Mouse (Mus musculus): Measurements from ENCODE around the gene Pth2r. TPM values are rescaled to one million over a fixed set of nuclear protein-coding genes. Genes with fewer than 3 reads are reported as not detected.

The Pth2r gene
- 1 to 10 TPM; 1.3 to 1.8 (median 1.3) TPM for total RNA-seq (2022)

DNA sequence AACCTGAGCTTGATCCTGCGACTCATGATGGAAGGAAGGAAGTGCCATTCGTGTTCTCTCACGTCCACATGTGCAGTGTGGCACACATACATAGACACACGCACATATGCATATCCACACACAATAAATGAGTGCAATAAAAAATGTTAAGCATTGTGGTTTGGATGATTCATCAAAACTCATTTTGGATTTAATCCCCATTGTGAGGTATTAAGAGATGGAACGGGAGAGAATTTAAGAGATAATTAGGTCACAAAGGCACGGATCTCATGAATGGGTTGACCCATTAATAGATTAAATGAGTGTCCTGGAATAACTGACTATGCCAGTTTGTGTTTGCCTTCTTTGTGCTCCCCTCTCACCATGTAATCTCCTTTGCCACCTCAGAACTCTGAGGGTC, at the start of gene Pth2r:
Pth2r (plus strand) TSS at position 301 of the 400 bp plus-strand sequence.
- DNase-seq (ENCODE audit: low spot score in 2 of 2), result no peak

DNA sequence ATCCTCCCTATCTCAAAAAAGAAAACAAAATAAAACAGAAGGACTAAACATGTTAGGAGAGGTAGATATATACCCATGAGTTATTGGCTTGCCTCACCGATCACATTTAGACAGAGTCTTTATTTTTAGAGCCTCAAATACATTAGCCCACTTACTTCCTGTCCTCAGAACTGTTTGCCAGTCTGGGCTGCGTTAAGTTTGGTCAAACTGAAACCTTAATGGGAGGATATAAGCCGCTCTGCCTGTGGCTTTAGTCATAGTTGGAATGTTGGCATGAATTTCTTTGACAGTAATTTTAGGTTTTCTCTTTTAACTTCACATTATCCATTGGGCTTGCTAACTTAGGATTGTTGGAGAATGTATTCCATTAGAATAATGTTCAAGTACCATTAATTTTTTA, 44.1 kb upstream of the Pth2r start:
- DNase-seq (ENCODE audit: low spot score in 2 of 2), result no peak

DNA sequence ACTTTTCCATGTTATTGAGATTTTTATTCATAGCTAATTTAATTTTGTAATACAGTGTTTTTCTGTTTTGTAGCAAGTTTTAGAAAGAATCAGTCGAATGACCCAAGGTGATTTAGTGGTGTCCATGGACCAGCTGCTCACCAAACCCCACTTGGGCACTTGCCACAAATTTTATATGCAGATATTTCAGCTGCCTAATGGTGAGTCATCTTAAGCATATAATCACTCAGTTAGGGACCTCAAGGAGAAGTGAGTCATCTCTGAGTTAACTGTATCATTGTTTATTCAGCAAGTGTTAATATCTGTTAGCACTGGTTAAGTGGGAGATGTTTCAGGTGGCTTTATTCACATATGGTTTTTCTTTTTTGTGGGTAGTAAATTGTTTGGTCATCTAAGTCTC, 36.2 kb upstream of the Pth2r start:
- DNase-seq (ENCODE audit: low spot score in 2 of 2), result no peak

DNA sequence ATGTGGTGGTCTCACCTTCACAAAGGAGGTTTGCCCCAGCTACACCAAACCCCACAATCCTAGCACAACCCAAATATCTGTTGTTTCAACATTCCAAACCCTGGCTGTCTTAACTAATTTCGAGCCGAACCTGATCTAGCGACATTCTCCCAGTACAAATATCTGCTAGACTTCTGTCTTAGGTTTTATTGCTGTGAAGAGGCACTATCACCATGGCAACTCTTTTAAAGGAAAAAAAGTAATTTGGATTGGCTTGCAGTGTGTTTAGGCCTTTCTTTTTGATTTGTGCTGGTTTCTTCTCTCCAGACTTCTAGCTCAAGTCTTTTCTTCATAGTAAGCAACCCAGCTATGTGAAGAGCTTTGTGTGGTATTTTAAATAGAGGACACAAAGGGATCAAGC, 1.4 kb upstream of the Pth2r start:
- no peak for DNase-seq (ENCODE audit: low spot score in 2 of 2)

DNA sequence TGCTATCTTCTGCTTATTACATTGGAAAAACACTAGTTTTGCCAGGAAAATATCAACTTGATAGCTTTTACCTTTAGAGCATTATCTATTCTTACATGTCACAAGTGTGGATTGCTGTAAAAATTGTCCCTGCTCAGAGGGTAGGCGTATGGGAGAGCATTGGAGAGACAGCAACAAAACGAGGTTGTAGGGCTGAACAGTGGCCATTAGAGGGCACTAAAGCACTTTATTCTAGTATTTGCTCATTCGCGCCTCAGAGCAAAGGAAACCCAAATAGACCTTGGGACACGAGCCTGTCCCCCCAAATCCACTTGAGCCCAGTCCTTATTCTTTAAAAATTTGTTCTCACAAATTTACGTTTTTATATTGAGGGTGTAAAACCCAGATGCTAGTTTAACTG, 910 bp downstream of the Pth2r start:
- DNase-seq (ENCODE audit: low spot score in 2 of 2), result peak; percentile 18 to 27

DNA sequence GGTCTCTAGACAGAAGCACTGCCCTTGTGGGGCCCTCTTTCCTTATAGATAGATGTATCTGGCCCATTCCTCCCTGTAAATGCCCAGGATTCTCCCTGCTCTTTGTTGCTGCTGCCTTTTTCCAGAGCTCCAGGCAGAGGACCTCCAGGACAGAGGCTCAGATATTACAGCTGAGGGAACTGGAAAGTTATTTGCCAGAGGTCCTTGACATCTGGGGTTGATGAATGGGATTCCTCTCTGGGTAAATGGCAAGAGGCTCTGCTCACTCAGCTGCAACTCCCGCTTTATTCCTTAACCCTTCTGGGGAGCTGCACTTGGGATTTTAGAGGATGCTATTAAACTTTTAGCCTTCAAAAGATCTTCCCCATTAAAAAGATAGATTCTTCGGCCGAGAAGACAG, 26.6 kb downstream of the Pth2r start:
- DNase-seq (ENCODE audit: low spot score in 2 of 2), result no peak

DNA sequence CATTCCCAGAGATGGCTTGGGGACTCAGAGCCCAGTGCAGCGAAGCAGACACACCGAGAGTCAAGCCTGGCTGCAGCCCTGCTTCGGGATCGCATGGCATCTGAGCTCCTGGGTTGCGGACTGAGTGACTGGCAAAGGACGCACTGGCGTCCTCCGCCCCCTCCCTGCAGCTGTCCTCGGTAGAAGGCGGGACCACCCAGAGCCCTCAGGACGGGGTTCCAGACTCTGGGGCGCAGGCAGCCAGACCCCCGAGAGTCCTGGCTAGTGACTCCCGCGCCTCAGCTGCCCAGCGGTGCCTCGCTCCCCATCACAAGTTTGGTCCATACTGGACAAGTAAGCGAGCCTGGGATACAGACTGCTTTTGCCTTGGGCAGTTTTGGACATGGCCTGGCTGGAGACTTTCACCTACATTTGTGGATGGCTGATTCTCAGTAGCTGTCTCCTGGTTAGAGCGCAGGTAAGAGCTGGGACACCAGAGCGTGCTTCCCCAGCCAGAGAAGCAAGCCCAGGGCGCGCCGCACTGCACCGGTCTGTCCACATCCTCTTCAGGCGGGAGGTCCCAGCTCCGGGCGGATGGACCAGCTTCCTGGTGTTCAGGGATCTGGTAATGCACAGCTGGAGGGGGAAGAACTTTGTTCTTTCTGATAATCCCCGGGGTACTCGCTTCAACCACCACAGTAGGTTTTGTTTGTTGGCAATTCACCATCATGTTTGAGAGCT, 29.5 kb downstream of the Pth2r start:
- DNase-seq (ENCODE audit: low spot score in 2 of 2), result no peak

DNA sequence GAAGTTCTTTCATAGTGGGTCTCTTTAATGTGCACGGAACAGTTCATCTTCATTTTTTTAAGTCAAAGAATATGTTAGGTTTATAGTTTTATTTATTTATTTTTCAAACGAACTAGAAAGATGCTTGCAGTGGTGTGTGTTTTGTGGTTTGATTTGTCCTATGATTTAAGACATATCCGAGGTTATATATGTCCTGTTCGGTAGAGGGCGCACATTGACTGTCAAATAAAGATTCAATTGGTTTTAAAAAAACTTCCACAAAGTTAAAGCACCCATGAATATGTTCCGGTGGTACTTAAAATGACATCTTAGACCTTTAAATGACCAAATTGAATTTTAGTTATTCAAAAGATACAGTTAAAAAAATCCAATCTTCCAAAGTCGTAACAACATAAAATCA, 30.3 kb downstream of the Pth2r start:
- DNase-seq (ENCODE audit: low spot score in 2 of 2), result no peak

DNA sequence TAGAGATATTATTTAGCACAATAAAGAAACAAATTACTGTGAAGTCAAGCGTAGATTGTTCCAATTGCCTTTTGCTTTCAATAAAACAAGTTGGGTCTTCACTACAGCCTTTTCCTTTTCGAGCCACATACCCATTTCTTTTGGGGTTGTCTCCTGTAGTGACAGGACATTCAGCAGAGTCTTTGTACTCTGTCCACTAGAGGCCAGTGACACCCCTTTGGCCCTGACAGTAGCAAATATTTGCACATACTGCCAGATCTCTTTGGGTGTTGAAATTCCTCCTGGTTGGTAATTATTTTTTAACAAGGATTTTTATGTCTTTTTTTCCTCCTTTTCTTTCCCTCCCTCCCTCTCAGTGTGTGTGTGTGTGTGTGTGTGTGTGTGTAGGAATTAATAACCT, 31.0 kb downstream of the Pth2r start:
- DNase-seq (ENCODE audit: low spot score in 2 of 2), result no peak

DNA sequence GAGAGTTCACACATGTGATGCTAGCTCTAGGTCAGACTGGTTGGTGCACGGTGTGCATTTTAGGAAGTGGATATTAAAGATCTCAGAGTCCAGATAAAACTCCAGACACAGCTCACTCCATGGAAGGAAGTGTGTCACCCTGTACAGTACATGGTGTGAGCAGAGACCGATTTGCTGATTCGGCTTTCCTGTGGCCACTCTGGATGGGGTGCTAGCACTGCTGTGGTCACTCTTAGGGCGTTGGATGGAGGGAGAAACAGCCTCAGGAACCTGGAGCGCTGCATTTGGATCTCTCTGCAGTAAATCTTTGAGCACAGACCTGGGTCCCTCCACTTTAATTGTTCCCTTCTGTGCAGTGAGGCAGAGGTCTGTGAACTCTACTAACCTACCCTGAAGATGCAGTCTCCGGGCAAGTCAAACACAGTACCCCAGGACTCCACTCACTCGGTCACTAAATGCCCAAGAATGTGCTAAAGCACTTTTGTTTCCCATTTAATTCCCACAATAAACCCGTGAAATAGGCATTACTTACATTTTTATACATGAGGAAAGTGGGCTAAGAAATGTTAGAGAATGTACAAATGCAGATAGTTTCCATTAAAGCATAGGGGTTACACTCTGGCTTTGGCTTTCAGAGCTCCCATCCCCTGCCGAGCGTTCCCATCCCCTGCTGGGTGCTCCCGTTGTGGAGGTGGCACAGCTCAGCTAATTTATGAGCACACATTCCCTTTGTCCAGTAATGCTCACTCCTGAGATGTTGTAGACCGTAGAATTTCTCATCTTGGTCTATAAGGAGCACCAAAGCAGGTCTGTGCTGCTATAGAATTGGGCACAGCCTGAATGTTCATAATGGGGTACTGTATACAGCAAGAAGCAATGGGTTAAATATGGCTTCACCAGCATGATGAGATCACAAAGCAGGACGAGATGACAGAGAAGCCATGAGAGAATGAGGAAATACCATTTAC, 32.5 kb downstream of the Pth2r start:
- DNase-seq (ENCODE audit: low spot score in 2 of 2), result no peak

DNA sequence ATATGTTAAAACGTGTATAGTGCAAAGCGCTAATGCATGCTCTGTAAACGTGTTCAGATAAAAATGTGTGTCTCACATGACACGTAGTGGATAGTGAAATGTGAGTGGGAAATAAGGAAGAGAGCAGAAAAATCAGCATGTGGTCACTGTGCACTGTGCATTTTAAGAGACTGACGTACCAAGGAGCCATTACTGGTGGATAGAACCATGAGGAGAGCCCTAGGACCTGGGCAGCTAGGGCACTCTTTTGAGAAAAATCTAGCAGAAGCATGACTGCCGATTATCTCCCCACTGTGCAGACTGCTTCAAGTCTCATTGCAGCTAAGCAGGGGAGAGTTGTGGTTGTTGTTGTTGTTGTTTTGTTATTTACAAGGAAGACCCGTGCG, 33.2 kb downstream of the Pth2r start:
- DNase-seq (ENCODE audit: low spot score in 2 of 2), result no peak

DNA sequence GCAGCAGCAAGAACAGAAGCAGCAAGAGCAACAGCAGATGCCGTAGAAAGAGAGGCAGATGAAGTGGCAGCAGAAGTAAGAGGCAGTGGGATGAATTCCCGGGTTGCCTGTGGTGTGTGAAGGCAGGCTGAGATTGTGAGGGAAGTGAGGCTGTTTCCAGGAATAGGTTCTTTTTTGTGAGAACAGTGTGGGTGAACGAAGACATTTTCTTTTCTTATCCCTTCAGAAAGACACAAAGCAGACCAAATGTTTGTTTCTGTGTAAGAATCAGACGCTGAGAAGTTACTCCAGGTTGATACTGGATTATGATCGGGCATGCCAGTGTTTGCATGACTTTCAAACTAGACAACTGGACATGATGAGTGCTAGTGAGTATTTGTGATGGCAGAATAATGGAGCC, 52.2 kb downstream of the Pth2r start:
- peak in 1 of 2 experiments; percentile 81 for DNase-seq (ENCODE audit: low spot score in 2 of 2)

DNA sequence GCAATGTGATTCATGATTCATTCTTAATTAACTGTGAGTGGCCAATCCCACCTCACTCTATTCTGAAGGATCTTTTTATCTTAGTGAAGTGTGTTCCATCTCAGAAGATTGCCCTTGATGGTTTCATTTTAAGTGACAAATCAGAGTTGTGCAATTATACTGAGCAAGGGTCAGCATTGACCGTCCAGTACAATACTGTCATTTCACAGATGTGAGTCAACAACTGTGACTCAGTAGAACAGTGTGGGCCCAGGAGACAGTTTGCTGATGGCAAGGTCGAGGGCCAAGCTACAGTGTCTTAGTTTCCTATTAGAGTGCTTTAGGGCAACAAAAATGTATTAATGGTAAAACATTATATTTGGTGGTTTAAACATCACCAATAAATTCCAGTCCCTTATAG, 55.9 kb downstream of the Pth2r start:
- DNase-seq (ENCODE audit: low spot score in 2 of 2), result no peak

DNA sequence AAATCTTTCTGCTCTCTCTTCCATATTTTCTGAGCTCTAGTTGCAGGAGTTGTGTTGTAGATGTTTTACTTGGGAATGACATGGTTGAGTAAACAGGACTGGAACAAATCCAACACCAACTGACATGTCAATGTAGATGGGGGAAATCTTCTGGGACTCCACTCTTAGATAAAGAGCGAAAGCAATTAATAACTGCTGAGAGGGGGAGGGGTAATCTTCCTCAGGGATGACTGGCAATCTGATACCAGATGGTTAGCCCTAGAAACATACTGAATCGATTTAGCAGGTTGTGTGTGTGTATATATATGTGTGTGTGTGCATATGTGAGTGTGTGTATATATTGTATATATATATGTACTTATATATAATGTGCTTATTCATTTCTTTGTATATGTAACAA, 58.4 kb downstream of the Pth2r start:
- no peak for DNase-seq (ENCODE audit: low spot score in 2 of 2)

DNA sequence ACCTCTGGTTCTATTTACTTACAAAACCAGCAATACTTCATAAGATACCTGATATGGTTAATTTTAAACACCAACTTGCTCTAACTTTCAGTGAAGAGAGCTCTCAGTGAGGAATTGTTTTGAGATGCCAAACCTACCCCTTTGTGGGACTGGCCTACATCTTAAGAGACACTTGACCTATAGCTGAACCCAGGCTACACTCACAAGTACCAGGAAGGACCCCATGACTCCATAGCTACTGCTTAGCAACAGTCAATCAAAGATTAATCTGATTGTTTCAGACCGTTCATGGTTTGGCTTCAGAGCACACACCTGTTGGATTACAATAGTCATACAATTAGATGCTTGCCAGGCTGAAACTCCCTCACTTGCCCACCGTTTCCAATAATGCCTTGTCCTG, 71.1 kb downstream of the Pth2r start:
- no peak for DNase-seq (ENCODE audit: low spot score in 2 of 2)

DNA sequence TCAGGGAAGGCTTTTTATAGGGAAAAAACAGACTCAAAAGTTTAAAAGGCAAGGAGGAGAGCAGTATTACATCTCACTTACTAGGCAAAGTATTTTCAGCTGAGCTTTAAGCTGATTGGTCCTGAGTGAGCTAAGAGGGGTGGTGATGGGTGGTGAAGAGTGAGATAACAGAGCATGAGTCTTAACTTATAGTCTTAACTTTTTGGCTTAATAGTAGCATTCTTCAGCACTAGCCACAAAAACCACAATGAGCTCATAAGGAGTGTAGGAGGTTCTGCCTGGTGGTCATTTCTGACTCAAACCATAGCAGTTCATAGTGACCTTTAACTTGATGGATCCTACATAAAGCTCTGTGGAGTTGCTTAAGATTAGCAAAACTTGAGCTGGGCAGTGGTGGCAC, 72.3 kb downstream of the Pth2r start:
- no peak for DNase-seq (ENCODE audit: low spot score in 2 of 2)

DNA sequence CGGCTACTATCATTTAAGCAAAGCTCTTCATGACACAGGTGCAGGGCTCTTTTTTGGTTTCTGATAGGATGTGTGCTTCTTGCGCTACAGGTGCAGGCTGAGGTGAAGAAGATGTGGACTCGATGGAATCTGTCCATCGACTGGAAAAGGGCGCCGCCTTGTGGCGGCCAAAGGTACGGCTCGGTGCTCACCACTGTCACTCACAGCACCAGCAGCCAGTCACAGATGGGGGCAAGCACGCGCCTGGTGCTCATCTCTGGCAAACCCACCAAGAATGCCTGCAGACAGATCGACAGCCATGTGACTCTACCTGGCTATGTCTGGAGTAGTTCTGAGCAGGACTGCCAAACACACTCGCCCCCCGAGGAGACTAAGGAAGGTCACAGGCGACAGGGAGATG, 106.5 kb downstream of the Pth2r start:
- peak; percentile 6 to 9 for DNase-seq (ENCODE audit: low spot score in 2 of 2)

DNA sequence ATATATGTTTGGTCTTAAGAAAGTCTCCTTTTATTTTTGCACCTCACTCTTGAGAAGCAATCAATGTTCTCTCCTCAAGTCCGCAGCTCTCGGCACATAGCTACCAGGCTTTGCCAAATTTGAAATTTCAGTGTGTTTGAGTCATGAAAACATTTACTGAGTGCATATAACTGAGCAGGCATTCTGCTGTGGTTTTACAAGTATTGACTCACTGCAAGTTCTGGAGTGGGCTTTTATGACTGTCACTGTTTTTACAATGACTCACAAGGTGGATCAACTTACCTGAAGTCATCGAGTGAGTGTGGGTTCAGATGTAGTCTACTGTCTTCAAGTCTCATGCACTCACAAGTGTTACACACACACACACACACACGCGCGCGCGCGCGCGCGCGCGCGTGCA, 107.8 kb downstream of the Pth2r start:
- DNase-seq (ENCODE audit: low spot score in 2 of 2), result no peak

DNA sequence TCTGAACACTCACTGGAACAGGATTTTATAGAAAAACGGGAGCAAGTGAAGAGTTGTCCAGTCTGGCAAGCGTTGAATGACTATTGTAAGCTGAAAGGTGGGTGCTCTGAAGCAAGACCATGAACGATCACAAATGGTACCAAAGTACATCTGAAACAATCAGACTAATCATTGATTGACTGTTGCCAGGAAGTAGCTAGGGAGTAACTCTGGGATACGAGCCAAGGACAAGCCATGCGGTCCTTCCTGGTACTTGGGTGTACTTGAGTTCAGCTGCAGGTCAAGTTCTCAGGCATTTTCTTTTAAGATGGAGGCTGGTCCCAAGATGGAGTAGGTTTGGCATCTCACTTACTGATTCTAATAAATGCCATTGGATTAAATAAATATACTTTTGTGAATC, 125.6 kb downstream of the Pth2r start:
- no peak for DNase-seq (ENCODE audit: low spot score in 2 of 2)

DNA sequence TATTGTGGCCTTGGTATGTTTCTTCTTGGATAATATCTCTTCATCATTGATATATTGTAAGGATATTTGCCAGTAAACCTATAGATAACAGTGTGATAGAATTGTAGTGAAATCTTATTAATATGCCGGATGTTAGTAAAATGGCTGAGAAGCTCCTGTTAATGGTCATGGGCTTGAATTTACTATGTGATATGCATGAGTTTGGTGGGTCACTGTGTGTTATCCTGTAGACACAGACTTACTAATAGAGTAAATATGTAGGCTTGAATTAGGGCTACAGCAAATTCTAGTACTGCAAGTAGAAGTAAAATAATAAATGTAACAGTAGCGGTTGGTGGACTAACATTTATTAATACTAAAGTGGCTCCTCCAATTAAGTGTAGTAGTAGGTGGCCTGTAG, 139.1 kb downstream of the Pth2r start:
- no peak for DNase-seq (ENCODE audit: low spot score in 2 of 2)

DNA sequence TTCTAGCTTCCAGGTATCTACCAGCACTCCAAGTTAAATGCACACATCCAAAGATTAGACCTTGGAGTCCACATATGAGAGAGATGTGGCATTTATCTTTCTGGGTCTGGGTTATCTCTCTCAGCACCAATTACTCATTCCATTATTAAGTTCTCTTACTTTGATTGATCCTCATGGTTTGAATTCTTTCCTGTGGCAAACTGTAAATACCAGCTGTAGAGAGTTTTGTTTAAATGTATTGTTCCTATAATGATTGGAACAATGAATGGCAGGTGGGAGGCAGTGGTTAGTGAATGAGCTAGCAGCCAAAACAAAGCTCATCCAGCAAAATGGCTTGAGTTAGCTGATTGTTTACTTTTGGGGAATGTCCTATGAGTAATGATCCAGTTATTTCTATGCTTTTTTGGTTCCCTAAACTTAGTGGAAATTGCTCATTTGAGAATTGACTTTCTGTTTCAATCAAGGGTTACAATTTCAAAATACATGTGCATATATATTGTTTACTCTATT, 140.7 kb downstream of the Pth2r start:
- DNase-seq (ENCODE audit: low spot score in 2 of 2), result no peak

Data from left cerebral cortex, adult 8-10 months (tissue).